Mouse (Mus musculus) stomach, embryonic 14.5 days (tissue): ENCODE results near the gene H2al1j. TPM values are rescaled to one million over a fixed set of nuclear protein-coding genes. Genes with fewer than 3 reads are reported as not detected.
"Not testable (repeated sequence)": the region's sequence is repeated elsewhere in the genome, so short reads cannot be mapped to it uniquely, and the experiment has no call there.

Experiments used
- ATAC-seq: fragments of 200-750 bp; cut with Nextera tagmentation; 2 replicates; pipeline ENCODE4 v1.8.0; 2017; ENCODE audit warnings: low read depth, moderate TSS enrichment; ENCODE audit not compliant: insufficient number of reproducible peaks, insufficient read depth, low FRiP score
- H3K27ac ChIP-seq: fragments of 300-500 bp; sonication (generic); 2 replicates; pipeline ENCODE4 v1.5.1; 2014; ENCODE audit warnings: mild to moderate bottlenecking, low read length, moderate library complexity, mixed read lengths
- H3K27me3 ChIP-seq: fragments of 300-500 bp; sonication (generic); 2 replicates; pipeline ENCODE4 v1.6.1; 2014; ENCODE audit warnings: low read length, control low read depth, mixed read lengths; ENCODE audit not compliant: control insufficient read depth, insufficient read depth
- H3K36me3 ChIP-seq: fragments of 300-500 bp; sonication (generic); 2 replicates; pipeline ENCODE4 v1.6.1; 2014; ENCODE audit warnings: mild to moderate bottlenecking, control low read depth, low read length, moderate library complexity, mixed read lengths; ENCODE audit not compliant: control insufficient read depth, insufficient read depth
- H3K4me1 ChIP-seq: fragments of 300-500 bp; sonication (generic); 2 replicates; pipeline ENCODE4 v1.6.1; 2014; ENCODE audit warnings: low read length, control low read depth, mixed read lengths; ENCODE audit not compliant: control insufficient read depth, insufficient read depth
- H3K4me2 ChIP-seq: fragments of 300-500 bp; sonication (generic); replicated peaks from 2 replicates; pipeline ENCODE4 v1.6.1; 2014; ENCODE audit warnings: low read depth, low read length, control low read depth
- H3K4me3 ChIP-seq: fragments of 300-500 bp; sonication (generic); 2 replicates; pipeline ENCODE4 v1.5.1; 2014; ENCODE audit warnings: low read depth, low read length, control low read depth
- H3K9ac ChIP-seq: fragments of 300-500 bp; sonication (generic); replicated peaks from 2 replicates; pipeline ENCODE4 v1.6.1; 2014; ENCODE audit warnings: low read depth, mild to moderate bottlenecking, control low read depth, low read length, moderate library complexity, mixed read lengths
- H3K9me3 ChIP-seq: fragments of 300-500 bp; sonication (generic); 2 replicates; pipeline ENCODE4 v1.6.1; 2016; ENCODE audit warnings: low read depth, low read length, control low read depth; ENCODE audit not compliant: control insufficient read depth
- WGBS: fragments of 180-500 bp; shearing (Covaris S2); extraction: QIAGEN DNeasy Blood & Tissue Kit; methylation state at CpG from one replicate; pipeline ENCODE4 v1.1.7; 2014; 5-methylcytosine and 5-hydroxymethylcytosine counted together
- polyA plus RNA-seq: library from polyadenylated mRNA; unstranded; fragments of >200 nt; fragmentation: Nextera tagmentation; extraction: Ambion mirVana; gene quantifications from 2 replicates; pipeline ENCODE4 v1.2.1, GENCODE M21; 2014

H2al1j gene
- polyA plus RNA-seq, 1 experiment from 2014 or later = not detected

- not testable (repeated sequence) for H3K9ac ChIP-seq, H3K36me3 ChIP-seq, H3K9me3 ChIP-seq, H3K27me3 ChIP-seq, H3K4me1 ChIP-seq, ATAC-seq, H3K4me3 ChIP-seq, H3K27ac ChIP-seq, H3K4me2 ChIP-seq
- WGBS = no CpG with 5 or more reads among the region's 6 CpGs
Measured at GRCm38 (mm10) chrX:11314858-11315257, 12.8 kb upstream of the H2al1j start, which contains the start of gene H2al1f. Gene H2al1f (plus strand): TSS chrX:11315158.

GRCm38 (mm10) chrX:11317956-11318355 lies 9.7 kb upstream of the H2al1j start, which contains the start of gene H2al1g:
Gene H2al1g (plus strand): TSS chrX:11318256.
- H3K4me1 ChIP-seq, H3K36me3 ChIP-seq, H3K4me2 ChIP-seq, ATAC-seq, H3K27ac ChIP-seq, H3K4me3 ChIP-seq, H3K9me3 ChIP-seq, H3K9ac ChIP-seq, H3K27me3 ChIP-seq: not testable (repeated sequence)
- WGBS = no CpG with 5 or more reads among the region's 3 CpGs

GRCm38 (mm10) chrX:11321192-11321591 lies 6.4 kb upstream of the H2al1j start, which contains the start of gene H2al1h:
Gene H2al1h (plus strand): TSS chrX:11321492.
- no CpG with 5 or more reads among the region's 6 CpGs for WGBS
- H3K9ac ChIP-seq, ATAC-seq: not testable (repeated sequence)

GRCm38 (mm10) chrX:11324359-11324758 lies 3.3 kb upstream of the H2al1j start, which contains the start of gene H2al1i:
Gene H2al1i (plus strand): TSS chrX:11324659.
- not testable (repeated sequence) for H3K9ac ChIP-seq, H3K36me3 ChIP-seq, H3K27me3 ChIP-seq, H3K4me1 ChIP-seq, H3K9me3 ChIP-seq, H3K4me3 ChIP-seq, H3K27ac ChIP-seq, ATAC-seq, H3K4me2 ChIP-seq
- 89% methylated on average over 2 of the region's 5 CpGs for WGBS

More at GRCm38 (mm10) chrX:11321192-11321591, 6.4 kb upstream of the H2al1j start, which contains the start of gene H2al1h:
- not testable (repeated sequence) for H3K27me3 ChIP-seq, H3K36me3 ChIP-seq, H3K4me3 ChIP-seq, H3K27ac ChIP-seq, H3K9me3 ChIP-seq, H3K4me2 ChIP-seq, H3K4me1 ChIP-seq

GRCm38 (mm10) chrX:11345762-11346161 lies 18.1 kb downstream of the H2al1j start:
- no peak overlapping the region for H3K4me3 ChIP-seq
- no peak for ATAC-seq
- no peaks in the 10 kb centered on the region for H3K36me3 ChIP-seq
- no peak overlapping the region for H3K4me2 ChIP-seq
- H3K27ac ChIP-seq = no peak overlapping the region
- WGBS = 67% methylated on average over 9 of the region's 9 CpGs
- H3K4me1 ChIP-seq = no peaks in the 10 kb centered on the region
- no peaks in the 10 kb centered on the region for H3K9me3 ChIP-seq
- no peak overlapping the region for H3K9ac ChIP-seq
- H3K27me3 ChIP-seq = no peaks in the 10 kb centered on the region; the same call in 1 of the 2 replicates

- H3K4me1 ChIP-seq = no peaks in the 10 kb centered on the region
- H3K4me2 ChIP-seq = no peak overlapping the region
- no peaks in the 10 kb centered on the region for H3K9me3 ChIP-seq
- H3K36me3 ChIP-seq = no peaks in the 10 kb centered on the region
- H3K4me3 ChIP-seq = no peak overlapping the region
- H3K27ac ChIP-seq = no peak overlapping the region
- 89% methylated on average over 3 of the region's 3 CpGs for WGBS
- no peak for ATAC-seq
- H3K9ac ChIP-seq = no peak overlapping the region
- no peaks in the 10 kb centered on the region; the same call in 1 of the 2 replicates for H3K27me3 ChIP-seq
Measured at GRCm38 (mm10) chrX:11346756-11347155, 19.1 kb downstream of the H2al1j start.

- Histone ChIP-seq H3K27me3 (0 out of 2 replicates have a peak, but pooled peaks cover 2% of the 10 kb centered on the region), H3K9ac (no peak overlapping the region), H3K4me3 (no peak overlapping the region), H3K27ac (no peak overlapping the region), H3K4me1 (no peaks in the 10 kb centered on the region), H3K4me2 (no peak overlapping the region), H3K36me3 (no peaks in the 10 kb centered on the region), H3K9me3 (no peaks in the 10 kb centered on the region)
- ATAC-seq = no peak
- 83% methylated on average over 6 of the region's 6 CpGs for WGBS
Measured at GRCm38 (mm10) chrX:11360823-11361222, 33.2 kb downstream of the H2al1j start.

GRCm38 (mm10) chrX:11361261-11361660 lies 33.6 kb downstream of the H2al1j start:
- no peaks in the 10 kb centered on the region for H3K4me1 ChIP-seq

GRCm38 (mm10) chrX:11363890-11364289 lies 36.3 kb downstream of the H2al1j start:
- no peaks in the 10 kb centered on the region for H3K9me3 ChIP-seq
- ATAC-seq = no peak
- 55% methylated on average over 6 of the region's 6 CpGs for WGBS
- no peaks in the 10 kb centered on the region for H3K36me3 ChIP-seq
- no peak overlapping the region for H3K4me2 ChIP-seq
- H3K4me1 ChIP-seq = no peaks in the 10 kb centered on the region
- no peak overlapping the region for H3K9ac ChIP-seq
- no peak overlapping the region for H3K4me3 ChIP-seq
- H3K27me3 ChIP-seq = 0 out of 2 replicates have a peak, but pooled peaks cover 2% of the 10 kb centered on the region
- H3K27ac ChIP-seq = no peak overlapping the region

More at GRCm38 (mm10) chrX:11361261-11361660, 33.6 kb downstream of the H2al1j start:
- 85% methylated on average over 2 of the region's 2 CpGs for WGBS
- H3K9me3 ChIP-seq = no peaks in the 10 kb centered on the region
- no peaks in the 10 kb centered on the region for H3K36me3 ChIP-seq
- H3K4me3 ChIP-seq = no peak overlapping the region
- H3K27me3 ChIP-seq = 0 out of 2 replicates have a peak, but pooled peaks cover 2% of the 10 kb centered on the region
- no peak for ATAC-seq
- no peak overlapping the region for H3K9ac ChIP-seq
- H3K4me2 ChIP-seq = no peak overlapping the region
- H3K27ac ChIP-seq = no peak overlapping the region
